Comparison of ENCODE assay signal across 16 mouse cellular contexts in genomic region chr4:139483461-139484105, GRCm38 (mm10).
"Had no signal": no experiment of that assay in that cellular context is flagged by ENCODE, and none has a peak within 500 bp of the region (broad histone marks: within the 10 kb centered on the region; RNA-seq: fewer than 3 reads in every experiment).

No protein-coding gene starts in this region.

- ATAC-seq: intestine, embryonic 16.5 days; liver, postnatal 0 days; midbrain, embryonic 15.5 days had no signal

- H3K4me2 ChIP-seq: hindbrain, embryonic 15.5 days; limb, embryonic 12.5 days; liver, embryonic 13.5 days; lung, embryonic 15.5 days; midbrain, embryonic 11.5 days; midbrain, embryonic 15.5 days had no signal

- H3K4me1 ChIP-seq: hindbrain, embryonic 15.5 days; limb, embryonic 12.5 days; liver, embryonic 13.5 days; lung, embryonic 15.5 days had no signal

- H3K4me3 ChIP-seq: hindbrain, embryonic 15.5 days; limb, embryonic 12.5 days; liver, embryonic 13.5 days; lung, embryonic 15.5 days; megakaryocyte, embryonic 14.5 days; midbrain, embryonic 15.5 days had no signal

- H3K9me3 ChIP-seq: hindbrain, embryonic 15.5 days; limb, embryonic 12.5 days; liver, embryonic 13.5 days; lung, embryonic 15.5 days; megakaryocyte, embryonic 14.5 days; midbrain, embryonic 15.5 days had no signal

- DNase-seq: liver; liver, embryonic 13.5 days; liver, postnatal 0 days; lung, postnatal 14 days; right cerebral cortex, adult 18-20 months; right cerebral cortex, postnatal 25 days; thymus, adult 2 months; thymus, postnatal 4 days had no signal

- H3K27ac ChIP-seq: hindbrain, embryonic 15.5 days; limb, embryonic 12.5 days; liver, embryonic 13.5 days; lung, embryonic 15.5 days; macrophage; midbrain, embryonic 15.5 days had no signal

- H3K9ac ChIP-seq: hindbrain, embryonic 15.5 days; limb, embryonic 12.5 days; liver, embryonic 13.5 days; liver, postnatal 0 days; lung, embryonic 15.5 days; midbrain, embryonic 15.5 days had no signal

- H3K27me3 ChIP-seq: hindbrain, embryonic 15.5 days; limb, embryonic 12.5 days; liver, embryonic 13.5 days; lung, embryonic 15.5 days; megakaryocyte, embryonic 14.5 days; midbrain, embryonic 15.5 days had no signal
